Mouse (Mus musculus): ENCODE data around the gene Ppp1r14a.

DNA sequence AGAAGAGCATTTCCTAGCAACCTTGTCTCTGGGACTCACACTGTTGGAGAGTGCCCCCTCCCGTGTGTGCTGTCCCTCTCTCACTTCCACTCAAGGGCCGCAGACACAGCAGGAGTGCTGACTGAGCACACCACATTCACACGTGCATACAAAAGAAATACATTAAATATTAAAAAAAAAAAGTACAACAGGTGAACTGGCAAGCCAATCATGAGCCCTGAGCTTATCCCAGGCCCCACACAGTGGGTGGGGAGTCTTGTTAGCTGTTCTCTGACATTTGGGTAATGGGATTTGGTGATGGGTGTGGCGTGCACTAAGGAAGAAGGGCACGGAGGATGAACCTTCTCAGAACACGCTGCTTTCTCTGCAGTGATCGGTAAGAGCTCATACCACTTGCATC, 13.5 kb downstream of the Ppp1r14a start:
- TF ChIP-seq CTCF (IDR thresholded peaks at IDR 0.05; ENCODE audit: control insufficient read depth, insufficient read depth, insufficient replicate concordance, low read depth, low read length) (no peak), POLR2A (IDR thresholded peaks at IDR 0.05; ENCODE audit: control insufficient read depth, low read depth, low read length) (no peak)

Data from testis, adult 2 months (tissue).